Mouse (Mus musculus): ENCODE data around the gene Thada. TPM values are rescaled to one million over a fixed set of nuclear protein-coding genes. Genes with fewer than 3 reads are reported as not detected.

The Thada gene
- polyA plus RNA-seq, 2 experiments: 9.1 to 9.7 TPM

DNA sequence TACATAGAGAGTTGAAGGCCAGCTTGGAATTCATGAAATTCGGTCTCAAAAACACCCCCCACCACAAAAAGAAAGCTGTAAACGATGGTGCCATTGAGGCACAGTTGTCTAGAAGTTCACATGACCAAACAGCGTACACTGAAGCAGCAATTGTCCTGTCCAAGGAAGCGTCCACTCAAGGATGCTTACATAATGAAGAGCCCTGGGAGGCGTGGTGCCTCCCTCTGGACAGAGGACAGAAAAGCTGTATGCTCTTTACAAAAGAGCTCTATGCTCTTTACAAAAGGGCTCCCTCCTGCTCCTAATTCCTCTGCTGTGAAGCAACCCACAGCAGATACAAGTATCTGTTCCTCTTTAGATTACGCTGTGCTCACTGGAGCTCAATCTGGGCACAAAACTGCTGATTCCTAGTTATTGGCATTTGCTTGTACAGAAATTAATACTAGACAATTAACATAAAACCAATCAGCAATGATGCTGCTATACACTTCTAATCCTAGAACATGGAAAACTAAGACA lies 123.6 kb downstream of the Thada start:
- Histone ChIP-seq H3K36me3 (ENCODE audit: control insufficient read depth, insufficient read depth, low read length) (peaks cover 6% of the 10 kb centered on the region; the same call in 1 of the 2 replicates), H3K4me1 (ENCODE audit: control insufficient read depth, insufficient read depth, low read length) (no peaks in the 10 kb centered on the region), H3K4me2 (replicated peaks; ENCODE audit: low read depth, low read length, severe bottlenecking) (no peak overlapping the region), H3K9ac (ENCODE audit: low read depth, low read length, severe bottlenecking) (no peak overlapping the region), H3K4me3 (replicated peaks; ENCODE audit: low read length) (no peak overlapping the region), H3K27ac (replicated peaks; ENCODE audit: low read depth, low read length) (no peak overlapping the region), H3K9me3 (ENCODE audit: control insufficient read depth, low read length) (no peaks in the 10 kb centered on the region), H3K27me3 (ENCODE audit: control insufficient read depth, insufficient read depth, low read length) (no peaks in the 10 kb centered on the region)
- TF ChIP-seq POLR2A (IDR thresholded peaks at IDR 0.05; ENCODE audit: borderline replicate concordance, extremely low read depth, insufficient read depth, insufficient read length): no peak
- no peak for ATAC-seq (ENCODE audit: low FRiP score, low read depth)
- no peak for DNase-seq (ENCODE audit: low spot score)
- WGBS: 86% methylated on average over 6 of the region's 6 CpGs

DNA sequence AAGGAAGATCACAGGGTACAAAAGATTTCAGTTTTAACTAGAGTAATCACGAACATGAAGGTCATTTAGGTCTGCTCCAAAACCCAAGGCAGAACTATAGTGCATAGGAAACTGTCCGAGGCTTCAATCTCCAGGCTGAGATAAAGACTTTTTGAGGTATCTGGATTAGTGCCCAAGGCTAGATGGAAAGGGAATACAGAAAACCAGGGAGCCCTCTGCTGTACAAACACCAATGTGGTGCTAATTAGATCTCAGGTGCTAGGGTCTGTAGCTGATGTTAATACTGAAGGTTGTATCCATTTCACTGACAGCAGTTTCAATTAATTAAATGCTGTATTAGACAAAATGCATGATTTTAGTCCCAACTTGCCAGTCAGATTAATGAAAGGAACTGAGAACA lies 124.3 kb downstream of the Thada start:
- WGBS: 69% methylated on average over 2 of the region's 2 CpGs
- H3K27me3 ChIP-seq (ENCODE audit: control insufficient read depth, insufficient read depth, low read length): no peaks in the 10 kb centered on the region
- no peak overlapping the region for H3K27ac ChIP-seq (replicated peaks; ENCODE audit: low read depth, low read length)
- H3K9ac ChIP-seq (ENCODE audit: low read depth, low read length, severe bottlenecking): no peak overlapping the region
- no peaks in the 10 kb centered on the region for H3K4me1 ChIP-seq (ENCODE audit: control insufficient read depth, insufficient read depth, low read length)
- H3K4me3 ChIP-seq (replicated peaks; ENCODE audit: low read length): no peak overlapping the region
- no peak for TF ChIP-seq POLR2A (IDR thresholded peaks at IDR 0.05; ENCODE audit: borderline replicate concordance, extremely low read depth, insufficient read depth, insufficient read length)
- H3K36me3 ChIP-seq (ENCODE audit: control insufficient read depth, insufficient read depth, low read length): peaks cover 5% of the 10 kb centered on the region; the same call in 1 of the 2 replicates
- ATAC-seq (ENCODE audit: low FRiP score, low read depth) (no peak), DNase-seq (ENCODE audit: low spot score) (no peak)
- no peak overlapping the region for H3K4me2 ChIP-seq (replicated peaks; ENCODE audit: low read depth, low read length, severe bottlenecking)
- no peaks in the 10 kb centered on the region for H3K9me3 ChIP-seq (ENCODE audit: control insufficient read depth, low read length)

GRCm38 (mm10) chr17:84340574-84340973 lies 125.4 kb downstream of the Thada start:
- no peak for ATAC-seq (ENCODE audit: low FRiP score, low read depth)
- no peak for TF ChIP-seq POLR2A (IDR thresholded peaks at IDR 0.05; ENCODE audit: borderline replicate concordance, extremely low read depth, insufficient read depth, insufficient read length)
- Histone ChIP-seq H3K27me3 (ENCODE audit: control insufficient read depth, insufficient read depth, low read length) (no peaks in the 10 kb centered on the region), H3K27ac (replicated peaks; ENCODE audit: low read depth, low read length) (no peak overlapping the region), H3K4me2 (replicated peaks; ENCODE audit: low read depth, low read length, severe bottlenecking) (no peak overlapping the region), H3K4me1 (ENCODE audit: control insufficient read depth, insufficient read depth, low read length) (no peaks in the 10 kb centered on the region), H3K4me3 (replicated peaks; ENCODE audit: low read length) (no peak overlapping the region), H3K36me3 (ENCODE audit: control insufficient read depth, insufficient read depth, low read length) (0 out of 2 replicates have a peak, but pooled peaks cover 9% of the 10 kb centered on the region), H3K9ac (ENCODE audit: low read depth, low read length, severe bottlenecking) (no peak overlapping the region), H3K9me3 (ENCODE audit: control insufficient read depth, low read length) (no peaks in the 10 kb centered on the region)
- WGBS: 96% methylated on average over 3 of the region's 3 CpGs
- no peak for DNase-seq (ENCODE audit: low spot score)

DNA sequence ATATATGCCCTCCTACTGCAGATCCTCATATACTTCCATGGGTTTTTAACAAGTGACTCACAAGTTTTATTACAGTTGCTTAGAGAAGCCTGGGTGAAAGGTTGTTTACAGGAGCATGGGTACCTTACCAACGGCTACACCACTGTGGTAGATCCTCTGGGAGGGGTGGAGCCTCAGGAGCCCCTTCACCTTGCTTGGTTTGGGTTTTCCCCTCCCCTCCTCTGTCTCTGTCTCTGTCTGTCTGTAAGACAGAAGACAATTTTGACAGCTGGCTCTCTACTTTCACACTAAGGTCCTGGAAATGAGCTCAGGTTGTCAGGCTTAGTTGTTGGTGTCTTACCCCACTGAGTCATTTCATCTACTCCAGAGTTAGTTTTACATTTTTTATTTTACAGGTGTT lies 130.0 kb downstream of the Thada start:
- ATAC-seq (ENCODE audit: low FRiP score, low read depth) (no peak), DNase-seq (ENCODE audit: low spot score) (no peak)
- H3K36me3 ChIP-seq (ENCODE audit: control insufficient read depth, insufficient read depth, low read length): peaks cover 35% of the 10 kb centered on the region
- H3K9ac ChIP-seq (ENCODE audit: low read depth, low read length, severe bottlenecking): no peak overlapping the region
- no peak overlapping the region for H3K4me2 ChIP-seq (replicated peaks; ENCODE audit: low read depth, low read length, severe bottlenecking)
- H3K4me1 ChIP-seq (ENCODE audit: control insufficient read depth, insufficient read depth, low read length): no peaks in the 10 kb centered on the region
- no peaks in the 10 kb centered on the region for H3K9me3 ChIP-seq (ENCODE audit: control insufficient read depth, low read length)
- H3K4me3 ChIP-seq (replicated peaks; ENCODE audit: low read length): no peak overlapping the region
- 41% methylated on average over 1 of the region's 1 CpGs for WGBS
- no peak for TF ChIP-seq POLR2A (IDR thresholded peaks at IDR 0.05; ENCODE audit: borderline replicate concordance, extremely low read depth, insufficient read depth, insufficient read length)
- H3K27ac ChIP-seq (replicated peaks; ENCODE audit: low read depth, low read length): no peak overlapping the region
- no peaks in the 10 kb centered on the region for H3K27me3 ChIP-seq (ENCODE audit: control insufficient read depth, insufficient read depth, low read length)

DNA sequence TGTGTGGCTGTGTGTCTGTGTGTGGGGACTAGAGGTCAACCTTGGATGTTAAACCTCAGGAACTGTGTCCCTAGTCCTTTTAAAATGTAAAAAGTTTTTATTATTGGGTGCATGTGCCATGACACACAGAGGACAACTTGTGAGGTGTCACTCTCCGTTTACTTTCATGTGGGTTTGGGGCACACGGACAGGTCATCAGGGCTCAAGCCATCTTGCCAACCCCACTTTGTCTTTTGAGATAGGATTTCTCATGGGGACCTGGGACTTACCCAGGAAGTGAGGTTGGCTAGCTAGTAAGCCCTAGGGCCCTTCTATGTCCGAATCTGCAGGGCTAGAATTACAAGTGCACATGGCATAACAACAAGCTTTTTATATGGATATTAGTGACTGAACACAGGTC lies 130.9 kb downstream of the Thada start:
- H3K9me3 ChIP-seq (ENCODE audit: control insufficient read depth, low read length): no peaks in the 10 kb centered on the region
- ATAC-seq (ENCODE audit: low FRiP score, low read depth) (no peak), DNase-seq (ENCODE audit: low spot score) (no peak)
- no peaks in the 10 kb centered on the region for H3K4me1 ChIP-seq (ENCODE audit: control insufficient read depth, insufficient read depth, low read length)
- H3K27ac ChIP-seq (replicated peaks; ENCODE audit: low read depth, low read length): no peak overlapping the region
- H3K4me3 ChIP-seq (replicated peaks; ENCODE audit: low read length): no peak overlapping the region
- no peak for TF ChIP-seq POLR2A (IDR thresholded peaks at IDR 0.05; ENCODE audit: borderline replicate concordance, extremely low read depth, insufficient read depth, insufficient read length)
- WGBS: 79% methylated on average over 3 of the region's 3 CpGs
- H3K4me2 ChIP-seq (replicated peaks; ENCODE audit: low read depth, low read length, severe bottlenecking): no peak overlapping the region
- H3K9ac ChIP-seq (ENCODE audit: low read depth, low read length, severe bottlenecking): no peak overlapping the region
- H3K27me3 ChIP-seq (ENCODE audit: control insufficient read depth, insufficient read depth, low read length): no peaks in the 10 kb centered on the region
- peaks cover 37% of the 10 kb centered on the region for H3K36me3 ChIP-seq (ENCODE audit: control insufficient read depth, insufficient read depth, low read length)
